Mouse (Mus musculus) myocyte (in vitro differentiated cells): ENCODE results near the gene Agpat1. TPM values are rescaled to one million over a fixed set of nuclear protein-coding genes. Genes with fewer than 3 reads are reported as not detected.

Source experiments
- H3K27me3 ChIP-seq: one replicate; pipeline ENCODE4 v1.6.1; 2011; ENCODE audit not compliant: control insufficient read depth, insufficient read depth, insufficient read length
- H3K36me3 ChIP-seq: one replicate; pipeline ENCODE4 v1.6.1; 2011; ENCODE audit not compliant: control insufficient read depth, insufficient read depth
- H3K4me2 ChIP-seq: one replicate; pipeline ENCODE4 v1.6.1; 2011; ENCODE audit warnings: low read depth, control low read depth
- H3K4me3 ChIP-seq: one replicate; pipeline ENCODE4 v1.5.1; 2011; ENCODE audit warnings: mild to moderate bottlenecking, control low read depth, moderate library complexity
- H3K79me2 ChIP-seq: one replicate; pipeline ENCODE4 v1.6.1; 2011; ENCODE audit not compliant: control insufficient read depth, insufficient read depth
- H3ac ChIP-seq: one replicate; pipeline ENCODE4 v1.6.1; 2011; ENCODE audit not compliant: control insufficient read depth, insufficient read length
- CEBPB ChIP-seq: IDR thresholded peaks from 2 replicates; pipeline ENCODE4 v1.6.1; 2011; ENCODE audit warnings: mild to moderate bottlenecking, moderate library complexity; ENCODE audit not compliant: poor library complexity, insufficient read depth, severe bottlenecking
- E2F4 ChIP-seq: IDR thresholded peaks from one replicate; pipeline ENCODE4 v1.6.1; 2011; ENCODE audit warnings: mild to moderate bottlenecking, control low read depth, moderate library complexity; ENCODE audit not compliant: insufficient read depth
- MAX ChIP-seq: IDR thresholded peaks from one replicate; pipeline ENCODE4 v1.6.1; 2011; ENCODE audit warnings: low read depth, mild to moderate bottlenecking, control low read depth
- MYOD1 ChIP-seq, 3 experiments: IDR thresholded peaks; one replicate each; pipeline ENCODE4 v1.6.1; 2011; ENCODE audit warnings: control low read depth in 2 of 3, low read depth in 2 of 3, mild to moderate bottlenecking in 2 of 3, moderate library complexity in 1 of 3; ENCODE audit not compliant: insufficient read length in 2 of 3, control insufficient read depth in 1 of 3
- MYOG ChIP-seq, 3 experiments: IDR thresholded peaks; one replicate each; pipeline ENCODE4 v1.6.1; 2011; ENCODE audit warnings: control low read depth in 2 of 3, low read depth in 2 of 3, mild to moderate bottlenecking in 2 of 3; ENCODE audit not compliant: insufficient read length in 2 of 3, control insufficient read depth in 1 of 3, insufficient read depth in 1 of 3
- POLR2A ChIP-seq: IDR thresholded peaks from one replicate; pipeline ENCODE4 v1.6.1; 2011; ENCODE audit warnings: low read depth, mild to moderate bottlenecking, control low read depth, moderate library complexity; ENCODE audit not compliant: insufficient read length
- POLR2AphosphoS2 ChIP-seq: IDR thresholded peaks from one replicate; pipeline ENCODE4 v1.6.1; 2011; ENCODE audit warnings: low read depth, control low read depth; ENCODE audit not compliant: insufficient read length
- REST ChIP-seq: IDR thresholded peaks from one replicate; pipeline ENCODE4 v1.6.1; 2011; ENCODE audit warnings: mild to moderate bottlenecking, control low read depth, moderate library complexity; ENCODE audit not compliant: insufficient read depth, insufficient read length
- SRF ChIP-seq: IDR thresholded peaks from one replicate; pipeline ENCODE4 v1.6.1; 2011; ENCODE audit warnings: low read depth; ENCODE audit not compliant: control insufficient read depth, insufficient read length
- TCF12 ChIP-seq: IDR thresholded peaks from one replicate; pipeline ENCODE4 v1.6.1; 2011; ENCODE audit warnings: mild to moderate bottlenecking, control low read depth; ENCODE audit not compliant: poor library complexity, insufficient read depth, severe bottlenecking
- TCF3 ChIP-seq: IDR thresholded peaks from one replicate; pipeline ENCODE4 v1.6.1; 2011; ENCODE audit warnings: low read depth, control low read depth; ENCODE audit not compliant: insufficient read length
- USF1 ChIP-seq: IDR thresholded peaks from one replicate; pipeline ENCODE4 v1.6.1; 2011; ENCODE audit warnings: low read depth, mild to moderate bottlenecking, control low read depth, moderate library complexity
- polyA plus RNA-seq: library from polyadenylated mRNA; unstranded; fragments of >200 nt; fragmentation: generic; extraction: Trizol; gene quantifications from one replicate; pipeline ENCODE4 v1.2.1, GENCODE M21; 2012; ENCODE audit warnings: missing spikeins

The Agpat1 gene
- polyA plus RNA-seq, 1 experiment = 70.5 TPM

DNA sequence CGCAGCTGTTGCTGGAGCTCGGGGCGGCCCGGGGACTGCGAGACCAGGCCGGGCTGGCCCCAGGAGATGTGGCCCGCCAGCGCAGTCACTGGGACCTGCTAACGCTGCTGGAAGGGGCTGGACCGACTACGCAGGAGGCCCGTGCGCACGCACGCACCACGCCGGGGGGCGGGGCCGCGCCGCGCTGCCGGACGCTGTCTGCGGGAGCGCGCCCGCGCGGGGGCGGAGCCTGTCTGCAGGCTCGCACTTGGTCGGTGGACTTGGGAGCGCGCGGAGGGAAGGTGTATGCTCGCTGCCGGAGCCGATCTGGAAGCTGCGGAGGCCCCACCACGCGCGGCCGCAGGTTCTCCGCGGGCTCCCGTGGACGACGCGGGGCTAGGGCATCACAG lies 16.6 kb upstream of the Agpat1 start:
- H3K27me3 ChIP-seq = no peaks in the 10 kb centered on the region
- no peaks in the 10 kb centered on the region for H3K36me3 ChIP-seq
- peak overlapping the region; percentile 100 for H3K4me2 ChIP-seq
- TF ChIP-seq E2F4 (no peak), POLR2A (peak; percentile 97), TCF12 (no peak), MAX (no peak), REST (no peak), USF1 (no peak), MYOG (IDR thresholded peaks at IDR 0.05; ENCODE audit: control insufficient read depth in 1 of 3, insufficient read depth in 1 of 3, insufficient read length in 2 of 3, low read depth in 2 of 3) (peak in 2 of 3 experiments; percentile 6 to 24), MYOD1 (IDR thresholded peaks at IDR 0.05; ENCODE audit: control insufficient read depth in 1 of 3, insufficient read length in 2 of 3, low read depth in 2 of 3) (peak in 1 of 3 experiments; percentile 3), POLR2AphosphoS2 (peak; percentile 99), CEBPB (no peak), TCF3 (no peak), SRF (peak; percentile 34)
- peak overlapping the region; percentile 46 for H3ac ChIP-seq
- H3K79me2 ChIP-seq = no peaks in the 10 kb centered on the region
- H3K4me3 ChIP-seq = peak overlapping the region; percentile 46

DNA sequence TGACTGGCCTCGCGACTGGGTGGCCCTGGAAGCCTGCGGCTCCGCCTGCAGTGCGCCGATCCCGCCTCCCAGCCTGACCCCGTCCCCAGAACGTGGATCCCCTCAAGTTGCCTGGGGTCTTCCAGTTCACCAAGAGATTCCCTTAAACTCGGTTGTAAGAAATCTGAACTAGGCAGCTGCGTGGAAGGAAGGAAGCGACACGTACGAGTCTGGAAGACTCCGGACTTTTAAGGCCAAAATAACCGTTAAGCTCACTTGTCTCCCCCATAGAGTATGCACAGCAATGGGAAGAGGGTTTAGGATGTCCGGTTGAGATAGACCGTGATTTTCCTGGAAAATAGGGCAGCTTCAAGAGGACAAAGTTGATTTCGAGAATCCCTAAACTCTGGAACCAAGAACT lies 16.2 kb upstream of the Agpat1 start:
- peak overlapping the region; percentile 92 for H3K4me2 ChIP-seq
- H3ac ChIP-seq = peak overlapping the region; percentile 46
- H3K79me2 ChIP-seq = no peaks in the 10 kb centered on the region
- no peak for TF ChIP-seq REST
- no peak for TF ChIP-seq TCF12
- TF ChIP-seq SRF = no peak
- TF ChIP-seq TCF3 = no peak
- TF ChIP-seq POLR2A = no peak
- no peak for TF ChIP-seq USF1
- TF ChIP-seq E2F4 = no peak
- TF ChIP-seq POLR2AphosphoS2 = no peak
- no peak for TF ChIP-seq MYOD1 (IDR thresholded peaks at IDR 0.05; ENCODE audit: control insufficient read depth in 1 of 3, insufficient read length in 2 of 3, low read depth in 2 of 3)
- no peak for TF ChIP-seq MYOG (IDR thresholded peaks at IDR 0.05; ENCODE audit: control insufficient read depth in 1 of 3, insufficient read depth in 1 of 3, insufficient read length in 2 of 3, low read depth in 2 of 3)
- TF ChIP-seq CEBPB = no peak
- no peak for TF ChIP-seq MAX
- H3K36me3 ChIP-seq = no peaks in the 10 kb centered on the region
- no peaks in the 10 kb centered on the region for H3K27me3 ChIP-seq
- H3K4me3 ChIP-seq = peak overlapping the region; percentile 46

- Histone ChIP-seq H3K79me2 (no peaks in the 10 kb centered on the region), H3K4me2 (no peak overlapping the region), H3K36me3 (no peaks in the 10 kb centered on the region), H3K4me3 (no peak overlapping the region), H3K27me3 (no peaks in the 10 kb centered on the region), H3ac (no peak overlapping the region)
- TF ChIP-seq SRF (no peak), POLR2AphosphoS2 (peak; percentile 24)
Observed at GRCm38 (mm10) chr17:34588767-34589166, 15.3 kb upstream of the Agpat1 start.

- Histone ChIP-seq H3K79me2 (no peaks in the 10 kb centered on the region), H3K36me3 (no peaks in the 10 kb centered on the region), H3ac (no peak overlapping the region), H3K4me3 (no peak overlapping the region), H3K4me2 (no peak overlapping the region), H3K27me3 (no peaks in the 10 kb centered on the region)
- TF ChIP-seq MAX (no peak), MYOD1 (IDR thresholded peaks at IDR 0.05; ENCODE audit: control insufficient read depth in 1 of 3, insufficient read length in 2 of 3, low read depth in 2 of 3) (no peak), USF1 (no peak), TCF3 (no peak), POLR2A (no peak), SRF (no peak), TCF12 (no peak), REST (no peak), MYOG (IDR thresholded peaks at IDR 0.05; ENCODE audit: control insufficient read depth in 1 of 3, insufficient read depth in 1 of 3, insufficient read length in 2 of 3, low read depth in 2 of 3) (no peak), POLR2AphosphoS2 (no peak), CEBPB (no peak), E2F4 (no peak)
Observed at GRCm38 (mm10) chr17:34589206-34589605, 14.9 kb upstream of the Agpat1 start.

DNA sequence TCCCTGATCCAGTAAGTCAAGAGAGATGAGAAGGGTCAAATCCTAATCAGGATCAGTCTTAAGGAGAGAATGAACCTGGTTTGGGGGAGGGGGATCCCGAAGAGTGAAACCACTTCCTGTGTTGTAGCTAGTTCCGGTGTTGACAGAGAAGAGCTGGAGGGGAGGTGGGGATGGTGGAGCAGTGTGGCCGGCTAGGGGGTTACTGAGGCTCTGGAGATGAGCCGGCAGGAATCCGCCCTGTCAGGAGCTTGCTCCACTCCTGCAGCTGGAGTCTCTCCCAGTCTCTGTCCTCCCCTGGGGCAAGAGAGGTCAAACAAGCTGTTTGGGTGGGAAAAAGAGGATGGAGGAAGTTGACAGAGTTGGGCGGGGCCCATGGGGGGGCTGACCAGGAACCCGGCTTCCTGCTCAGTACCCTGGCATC lies 14.4 kb upstream of the Agpat1 start, which contains the start of gene Gpsm3:
Gene Gpsm3 (plus strand): TSS at position 126 of the 421 bp plus-strand sequence.
- H3K79me2 ChIP-seq = no peaks in the 10 kb centered on the region
- H3K4me3 ChIP-seq = no peak within 1 kb of the TSS
- H3K4me2 ChIP-seq = peak within 1 kb of the TSS; percentile 4
- no peak within 1 kb of the TSS for H3ac ChIP-seq
- no peaks in the 10 kb centered on the region for H3K36me3 ChIP-seq
- no peaks in the 10 kb centered on the region for H3K27me3 ChIP-seq
- TF ChIP-seq CEBPB = no peak
- no peak for TF ChIP-seq E2F4
- TF ChIP-seq TCF12 = no peak
- TF ChIP-seq REST = no peak
- TF ChIP-seq USF1 = no peak
